Mouse (Mus musculus): ENCODE data around the gene Tex14. TPM values are rescaled to one million over a fixed set of nuclear protein-coding genes. Genes with fewer than 3 reads are reported as not detected.
A peak's percentile ranks its signal among the peaks of the same experiment; 100 is the strongest.
"Not testable (repeated sequence)": the region's sequence is repeated elsewhere in the genome, so short reads cannot be mapped to it uniquely, and the experiment has no call there.

Gene Tex14
- total RNA-seq, 2 experiments from 2014 or later, result 0.10 to 0.68 TPM

- DNase-seq (ENCODE audit: low spot score in 2 of 2); intact Hi-C loops (cut with DNase I): not testable (repeated sequence)
Measured at GRCm38 (mm10) chr11:87444056-87444455, 39.2 kb downstream of the Tex14 start.

DNA sequence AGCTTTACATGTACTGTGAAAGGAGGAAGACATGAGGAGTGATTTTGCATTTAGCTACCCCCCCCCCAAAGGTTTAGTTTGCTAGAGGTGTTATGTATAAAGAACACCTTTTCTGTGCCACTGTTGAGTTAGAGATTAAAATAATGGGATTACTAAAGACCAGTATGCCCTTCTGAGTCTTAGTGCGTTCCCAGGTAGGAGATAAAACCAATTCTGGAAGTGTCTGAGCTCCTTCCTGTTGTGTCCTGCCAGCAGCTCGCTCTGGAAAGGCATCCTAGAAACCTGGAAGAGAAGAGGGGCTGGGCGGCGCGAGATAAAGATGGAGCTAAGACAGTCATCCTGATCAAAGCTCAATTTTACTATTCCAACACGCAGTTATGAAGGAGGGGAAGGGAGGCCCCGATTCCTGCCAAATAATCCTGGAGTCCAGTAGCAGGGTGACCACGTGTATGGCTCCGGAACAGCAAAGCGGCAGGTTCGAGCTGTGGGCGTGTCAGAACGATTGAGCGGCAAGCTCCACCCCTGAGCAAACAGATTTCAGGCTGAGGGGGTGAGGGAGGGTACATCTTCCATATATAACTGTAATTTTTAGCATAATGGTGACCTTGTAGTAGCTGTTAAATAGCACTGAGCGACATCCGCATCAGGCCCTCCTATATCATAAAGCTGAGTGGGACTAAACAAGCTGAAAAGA lies 40.0 kb downstream of the Tex14 start:
- no peak for DNase-seq (ENCODE audit: low spot score in 2 of 2)
- intact Hi-C loops (cut with DNase I), result no loop called here

- DNase-seq (ENCODE audit: low spot score in 2 of 2); intact Hi-C loops (cut with DNase I): not testable (repeated sequence)
Measured at GRCm38 (mm10) chr11:87445593-87445992, 40.7 kb downstream of the Tex14 start.

DNA sequence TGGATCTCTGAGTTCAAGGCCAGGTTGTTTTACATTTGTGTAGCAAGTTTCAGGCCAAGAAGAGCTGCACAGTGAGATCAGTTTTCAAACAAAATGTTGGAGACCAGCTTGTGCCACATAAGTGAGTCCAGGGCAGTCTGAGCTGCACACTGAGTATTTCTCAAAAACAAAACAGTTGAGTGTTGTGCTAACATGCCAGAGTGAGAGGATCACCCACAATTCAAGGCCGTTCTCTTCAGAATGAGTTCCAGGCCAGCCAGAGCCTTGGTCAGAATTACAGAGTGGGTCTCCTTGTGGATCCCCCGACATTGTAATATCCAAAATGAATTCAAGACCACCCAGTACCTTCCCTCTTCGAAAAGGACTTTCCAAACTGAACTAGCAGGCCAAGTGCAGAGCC lies 41.3 kb downstream of the Tex14 start:
- intact Hi-C loops (cut with DNase I), result no loop called here
- no peak for DNase-seq (ENCODE audit: low spot score in 2 of 2)

DNA sequence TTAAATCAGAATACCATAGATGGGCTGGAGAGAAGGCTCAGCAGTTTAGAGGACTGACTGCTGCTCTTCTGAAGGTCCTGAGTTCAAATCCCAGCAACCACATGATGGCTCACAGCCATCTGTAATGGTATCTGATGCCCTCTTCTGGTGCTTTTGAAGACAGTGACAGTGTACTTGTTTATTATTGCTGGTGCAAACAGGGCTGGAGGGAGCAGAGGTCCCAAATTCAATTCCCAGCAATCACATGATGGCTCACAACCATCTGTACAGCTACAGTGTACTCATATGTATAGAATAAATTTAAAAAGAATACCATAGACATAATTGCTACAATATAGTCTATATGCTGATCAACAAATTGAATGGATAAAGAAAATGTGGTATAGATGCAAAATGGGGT lies 42.6 kb downstream of the Tex14 start:
- intact Hi-C loops (cut with DNase I), result no loop called here
- no peak for DNase-seq (ENCODE audit: low spot score in 2 of 2)

DNA sequence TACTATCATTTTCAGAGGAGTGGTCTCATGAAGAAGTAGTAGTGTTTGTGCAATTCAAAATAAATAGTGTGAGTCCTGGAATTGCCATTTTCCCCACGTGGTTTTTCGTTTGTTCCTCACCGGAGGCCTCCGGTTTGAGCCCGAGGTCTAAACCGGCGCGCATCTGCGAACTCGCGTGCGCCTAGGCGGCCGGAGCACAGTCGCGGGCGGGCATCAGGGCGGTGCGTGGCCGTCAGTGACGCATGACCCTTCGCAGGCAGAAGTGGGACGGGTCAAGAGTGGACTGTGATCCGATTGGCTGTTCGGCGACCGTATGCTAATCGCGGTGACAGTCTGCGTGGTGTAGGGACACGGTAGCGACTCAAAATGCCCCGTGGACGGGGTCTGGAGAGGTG lies 43.2 kb downstream of the Tex14 start:
- DNase-seq (ENCODE audit: low spot score in 2 of 2), result peak; percentile 91

DNA sequence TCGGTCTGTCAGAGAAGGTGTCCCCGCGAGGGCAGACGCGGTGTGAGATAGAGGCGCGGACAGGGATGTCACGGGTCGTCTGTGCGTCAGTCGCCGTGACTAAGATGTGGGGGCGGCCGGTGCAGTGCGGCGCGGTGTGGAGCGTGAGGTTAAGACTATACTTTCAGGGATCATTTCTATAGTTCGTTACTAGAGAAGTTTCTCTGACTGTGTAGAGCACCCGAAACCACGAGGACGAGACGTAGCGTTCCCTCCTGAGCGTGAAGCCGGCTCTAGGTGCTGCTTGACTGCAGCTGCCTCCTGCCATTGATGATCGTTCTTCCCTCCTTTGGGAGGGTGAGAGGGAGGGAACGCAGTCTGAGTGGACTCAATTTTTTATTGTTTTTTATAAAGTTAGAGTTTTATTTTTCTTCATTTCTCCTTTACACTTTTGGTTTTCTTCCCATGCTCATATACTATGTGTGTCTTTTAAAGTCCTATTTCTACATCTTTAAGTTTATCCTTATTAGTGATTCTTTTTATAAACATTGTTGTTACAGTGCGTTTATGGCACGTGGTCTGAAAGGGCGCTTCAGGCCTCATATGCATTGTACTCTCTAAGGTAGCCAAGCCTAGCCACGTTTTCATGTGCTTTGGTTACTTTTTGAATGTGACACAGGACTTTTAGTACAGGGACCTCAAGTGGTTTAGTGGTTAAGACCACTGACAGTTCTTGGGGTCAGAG lies 43.8 kb downstream of the Tex14 start:
- peak; percentile 25 to 26 for DNase-seq (ENCODE audit: low spot score in 2 of 2)
- intact Hi-C loops (cut with DNase I), result loop anchor here (2.0 kb wide), 1 partner anchor 26 kb away; no protein-coding TSS in a partner anchor

More for the DNA sequence above, 43.2 kb downstream of the Tex14 start:
- intact Hi-C loops (cut with DNase I), result loop anchor here (2.0 kb wide), 1 partner anchor 25 kb away; no protein-coding TSS in a partner anchor

- intact Hi-C loops (cut with DNase I), result loop anchor here (2.0 kb wide), 1 partner anchor 26 kb away; no protein-coding TSS in a partner anchor
Measured at GRCm38 (mm10) chr11:87449200-87449547, 44.3 kb downstream of the Tex14 start.

GRCm38 (mm10) chr11:87449847-87450246 lies 45.0 kb downstream of the Tex14 start:
- intact Hi-C loops (cut with DNase I), result loop anchor here (2.0 kb wide), 1 partner anchor 27 kb away; no protein-coding TSS in a partner anchor
- not testable (repeated sequence) for DNase-seq (ENCODE audit: low spot score in 2 of 2)

More at GRCm38 (mm10) chr11:87449200-87449547, 44.3 kb downstream of the Tex14 start:
- no peak for DNase-seq (ENCODE audit: low spot score in 2 of 2)

- DNase-seq (ENCODE audit: low spot score in 2 of 2); intact Hi-C loops (cut with DNase I): not testable (repeated sequence)
Measured at GRCm38 (mm10) chr11:87452779-87453178, 47.9 kb downstream of the Tex14 start.

- no peak for DNase-seq (ENCODE audit: low spot score in 2 of 2)
- intact Hi-C loops (cut with DNase I), result no loop called here
Measured at GRCm38 (mm10) chr11:87453216-87454034, 48.6 kb downstream of the Tex14 start.

GRCm38 (mm10) chr11:87454035-87454690 lies 49.3 kb downstream of the Tex14 start:
- no peak for DNase-seq (ENCODE audit: low spot score in 2 of 2)
- intact Hi-C loops (cut with DNase I), result no loop called here

DNA sequence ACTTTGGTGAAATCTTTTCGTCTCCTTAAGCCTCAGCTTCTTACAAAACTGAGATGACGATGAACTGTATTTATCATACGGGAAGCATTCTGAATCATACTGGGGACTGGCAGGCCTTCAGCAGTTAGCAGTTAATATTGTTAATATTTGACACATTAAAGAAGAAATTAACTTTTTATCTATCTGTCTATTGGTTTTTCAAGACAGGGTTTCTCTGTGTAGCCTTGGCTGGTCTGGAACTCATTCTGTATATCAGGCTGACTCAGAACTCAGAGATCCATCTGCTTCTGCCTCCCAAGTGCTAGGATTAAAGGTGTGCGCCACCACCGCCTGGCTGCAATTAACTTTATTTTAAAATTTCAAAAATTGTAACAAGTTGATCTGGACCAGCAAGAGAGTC lies 50.7 kb downstream of the Tex14 start:
- intact Hi-C loops (cut with DNase I), result no loop called here
- DNase-seq (ENCODE audit: low spot score in 2 of 2), result no peak

DNA sequence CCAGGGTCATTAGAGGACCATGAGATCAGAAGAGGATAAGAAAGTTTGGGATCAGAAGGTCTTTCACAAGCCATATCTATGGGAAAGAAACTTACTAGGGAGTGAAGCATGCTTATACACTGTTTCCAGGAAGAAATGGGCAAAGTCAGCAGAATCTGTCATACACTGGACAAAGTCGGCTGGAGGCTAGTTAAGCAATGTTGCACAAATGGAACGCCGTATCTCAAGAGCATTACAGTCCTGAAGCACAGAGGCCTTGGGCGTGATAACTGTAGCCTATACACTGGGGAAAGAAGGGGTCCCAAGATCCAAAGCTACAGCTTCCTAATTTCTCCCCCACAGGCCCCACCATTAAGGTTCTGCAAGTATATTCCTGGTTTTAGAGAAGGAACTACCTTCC lies 51.1 kb downstream of the Tex14 start:
- DNase-seq (ENCODE audit: low spot score in 2 of 2), result no peak
- intact Hi-C loops (cut with DNase I), result no loop called here

DNA sequence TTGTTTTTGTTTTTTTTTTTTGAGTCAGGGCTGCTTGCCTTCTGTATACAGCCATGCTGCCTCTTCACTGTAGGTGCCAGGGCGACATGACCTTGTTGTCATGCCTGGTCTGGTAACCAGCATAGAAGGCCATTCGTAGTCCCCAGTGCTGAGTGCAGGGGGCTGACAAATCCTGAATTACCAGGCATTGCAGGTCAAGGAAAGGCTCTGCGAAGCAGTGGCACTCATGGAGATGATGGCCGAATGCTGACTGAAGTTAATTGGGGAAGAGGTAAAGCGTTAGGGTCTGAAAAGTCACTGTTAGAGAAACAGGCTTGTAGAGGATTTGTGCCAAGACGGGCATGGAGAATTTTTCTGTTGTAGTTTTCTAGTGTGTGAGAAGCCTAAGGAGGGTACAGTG lies 55.7 kb downstream of the Tex14 start:
- no peak for DNase-seq (ENCODE audit: low spot score in 2 of 2)
- intact Hi-C loops (cut with DNase I), result no loop called here

GRCm38 (mm10) chr11:87461780-87462460 lies 57.1 kb downstream of the Tex14 start:
- intact Hi-C loops (cut with DNase I), result not testable (repeated sequence)

GRCm38 (mm10) chr11:87462461-87463242 lies 57.8 kb downstream of the Tex14 start:
- intact Hi-C loops (cut with DNase I), result no loop called here
- DNase-seq (ENCODE audit: low spot score in 2 of 2), result peak in 1 of 2 experiments; percentile 24

More at GRCm38 (mm10) chr11:87461780-87462460, 57.1 kb downstream of the Tex14 start:
- DNase-seq (ENCODE audit: low spot score in 2 of 2), result peak; percentile 74 to 76

DNA sequence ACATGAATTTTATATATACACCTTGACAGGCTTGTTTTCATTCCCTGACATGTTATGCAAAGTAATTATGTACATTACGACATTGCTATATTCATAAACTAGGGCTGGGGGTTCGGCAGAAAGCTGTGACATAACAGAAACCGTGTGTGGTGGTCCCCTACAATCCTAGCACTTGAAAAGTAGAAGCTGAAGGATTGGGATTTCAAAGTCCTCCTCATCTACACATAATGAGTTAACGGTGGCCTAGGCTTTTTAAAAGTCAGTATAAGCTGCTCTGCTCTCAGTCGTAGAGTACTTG lies 58.3 kb downstream of the Tex14 start:
- no peak for DNase-seq (ENCODE audit: low spot score in 2 of 2)
- intact Hi-C loops (cut with DNase I), result no loop called here
